Mouse (Mus musculus) telencephalon, adult 2 months (tissue): ENCODE data around the gene Gabrd.

Experiments used
- DNase-seq: peaks from one replicate; pipeline ENCODE4 v3.0.0-alpha.2; 2011; ENCODE audit warnings: low read depth, low spot score

Gabrd gene

DNA sequence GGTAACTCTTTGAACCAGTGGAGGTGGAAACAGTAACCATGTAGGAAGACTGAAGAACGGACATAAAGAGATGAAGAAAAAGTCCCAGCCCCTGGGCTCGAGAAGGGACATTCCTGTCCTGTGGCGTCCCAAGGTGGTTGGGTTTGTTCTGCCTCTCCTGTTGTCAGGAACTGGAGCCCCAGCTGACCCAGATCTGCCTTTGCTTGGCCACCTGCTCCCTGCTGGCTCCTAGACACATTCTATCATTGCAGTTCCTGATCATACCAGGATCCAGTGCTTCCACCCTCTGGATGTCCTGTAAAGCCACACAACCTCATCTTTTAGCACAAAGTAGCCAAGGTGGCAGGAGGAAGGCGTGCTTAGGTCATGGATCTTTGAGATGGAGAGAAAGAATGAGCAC lies 14.6 kb downstream of the Gabrd start:
- DNase-seq: no peak

DNA sequence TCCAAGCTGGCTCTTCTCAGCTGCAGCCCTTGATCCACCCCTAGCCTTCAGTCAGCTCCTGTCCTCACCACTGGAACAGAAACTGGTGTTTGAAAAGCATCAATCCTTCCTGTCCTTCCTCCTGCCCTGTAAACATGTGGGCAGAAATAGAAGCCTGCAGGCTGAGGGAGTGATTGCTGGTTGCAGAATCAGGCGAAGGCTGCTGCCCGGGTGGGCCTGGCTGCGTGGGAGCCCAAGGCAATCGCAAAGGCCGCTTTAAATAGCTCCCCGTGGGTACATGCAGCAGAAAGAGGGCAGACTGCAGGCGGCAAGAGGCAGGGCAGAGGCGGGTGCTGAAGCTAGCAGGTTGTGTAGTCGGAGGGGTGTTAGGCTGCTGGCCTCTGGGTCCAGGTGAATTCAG lies 15.2 kb downstream of the Gabrd start:
- DNase-seq: peak; percentile 87

DNA sequence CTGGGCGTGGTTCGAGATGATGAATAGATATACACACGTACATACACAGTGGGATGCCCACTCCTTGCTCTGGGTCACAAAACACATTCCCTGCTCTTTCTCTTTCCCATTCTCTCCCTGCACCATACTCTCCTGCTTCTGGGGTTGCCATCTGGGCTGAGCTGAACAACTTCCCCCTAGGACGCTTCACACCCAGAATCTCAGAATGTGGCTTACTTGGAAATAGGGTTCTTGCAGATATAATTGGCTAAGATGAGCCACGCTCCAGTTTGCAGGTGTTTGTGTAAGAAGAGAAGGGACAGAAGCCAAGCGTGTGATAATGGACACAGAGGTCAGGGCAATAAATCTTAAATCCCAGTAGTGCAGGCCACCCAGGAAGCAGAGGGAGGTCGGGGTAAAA lies 15.9 kb downstream of the Gabrd start:
- peak; percentile 50 for DNase-seq

DNA sequence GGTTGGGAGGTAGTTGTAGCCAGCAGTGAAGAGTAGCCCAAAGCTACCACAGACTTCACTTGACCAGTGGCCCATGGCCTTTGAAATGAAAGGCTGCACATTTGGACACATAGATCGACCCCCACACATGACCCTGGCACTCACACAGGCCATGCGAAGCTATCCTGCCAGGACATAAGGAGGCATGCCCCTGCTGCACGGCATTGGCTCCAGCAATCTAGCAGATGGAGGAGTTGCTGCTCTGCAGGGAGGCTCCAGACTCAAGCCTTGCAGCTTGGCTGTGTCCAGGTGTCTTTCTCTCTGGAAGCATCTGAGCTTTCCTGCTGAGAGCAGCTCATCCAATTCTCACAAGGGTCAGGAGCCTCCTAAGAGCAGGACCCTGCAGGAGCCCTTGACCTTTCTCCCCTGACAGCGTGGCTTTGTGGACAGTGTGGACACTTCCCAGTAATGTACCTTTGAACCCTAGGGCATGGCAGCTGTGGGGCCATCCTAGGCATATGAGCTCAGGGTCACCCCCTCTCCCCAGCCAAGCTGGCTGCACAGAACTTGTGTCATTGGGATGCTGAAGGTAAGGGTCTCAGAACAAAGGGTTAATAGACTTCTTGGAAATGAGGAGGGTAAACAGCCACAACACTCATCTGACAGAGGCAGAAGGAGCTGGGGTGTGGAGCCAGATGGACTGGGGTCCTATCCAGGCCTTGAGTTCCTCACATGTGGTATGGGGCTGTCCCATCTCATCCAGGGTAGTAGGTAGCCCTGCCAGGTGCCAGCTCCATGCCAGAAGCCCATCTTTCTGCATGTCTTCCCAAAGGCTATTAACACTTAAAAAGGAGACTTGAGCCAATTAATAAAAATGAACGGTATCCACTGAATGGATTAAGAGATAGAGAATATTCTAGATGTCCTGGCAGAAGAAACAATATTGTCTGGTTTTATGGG lies 25.8 kb downstream of the Gabrd start:
- DNase-seq: no peak

DNA sequence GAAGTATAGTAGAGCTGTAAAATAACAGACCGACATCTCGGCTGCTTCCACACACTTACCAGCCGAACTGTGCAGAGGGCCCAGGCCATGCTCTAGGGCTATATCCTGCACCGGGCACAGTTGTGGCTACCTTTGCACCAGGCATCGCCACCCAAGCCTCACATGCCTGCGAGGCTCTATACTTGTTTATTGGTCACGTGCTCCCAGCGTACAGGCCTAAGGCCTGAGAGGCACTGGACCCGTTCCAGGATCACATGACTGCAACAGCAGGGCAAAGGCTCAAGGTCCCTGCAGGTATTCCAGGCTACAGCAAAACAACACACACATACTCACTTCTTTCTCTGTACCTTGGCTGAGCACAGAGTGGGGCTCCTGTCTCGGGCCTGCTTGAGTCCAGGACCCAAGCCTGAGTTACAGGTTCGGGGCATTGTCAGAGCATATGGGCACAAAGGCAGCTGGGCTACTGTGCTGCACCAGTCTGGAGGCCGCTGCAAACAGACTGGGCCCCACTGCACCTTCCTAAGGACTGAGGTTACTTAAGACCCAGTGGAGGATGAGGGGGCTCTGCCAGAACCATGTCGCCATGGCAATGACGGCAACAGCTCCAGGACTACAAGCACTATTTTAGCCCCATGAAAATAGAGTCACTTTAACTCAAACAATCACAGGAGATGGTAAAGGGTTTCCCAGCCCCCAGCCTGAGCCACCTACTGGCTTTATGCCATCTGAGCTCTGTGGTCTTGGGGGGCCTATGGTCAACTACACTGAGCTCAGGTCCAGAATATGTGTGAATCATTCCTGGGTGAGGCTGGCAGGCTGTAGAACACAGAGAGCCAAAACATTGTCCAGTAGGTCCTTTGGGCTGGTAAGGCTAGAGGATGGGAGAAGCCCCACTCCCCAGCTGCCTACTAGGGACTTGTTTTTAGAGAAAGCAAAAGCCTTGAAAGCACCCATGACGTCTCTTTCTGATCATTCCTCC lies 26.9 kb downstream of the Gabrd start:
- no peak for DNase-seq

DNA sequence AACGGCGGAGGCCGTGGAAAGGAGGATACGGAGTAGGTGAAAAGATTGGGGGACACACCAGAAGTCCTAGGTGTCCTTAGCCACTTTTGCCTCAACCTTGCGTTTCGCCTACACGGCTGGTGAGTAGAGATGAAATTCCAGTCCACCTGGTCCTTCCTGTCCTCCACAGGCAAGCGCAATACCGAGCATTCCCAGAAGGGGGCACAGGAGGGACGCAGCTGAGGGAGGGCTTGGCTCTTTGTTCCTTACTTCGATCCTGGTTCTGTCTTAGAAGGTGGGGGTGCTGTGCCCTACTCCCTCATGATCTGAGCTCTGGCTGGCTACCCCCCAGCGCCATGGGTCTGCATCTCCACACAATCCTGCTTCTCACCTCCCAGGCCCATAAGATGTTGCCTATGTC lies 29.2 kb downstream of the Gabrd start:
- DNase-seq: no peak

DNA sequence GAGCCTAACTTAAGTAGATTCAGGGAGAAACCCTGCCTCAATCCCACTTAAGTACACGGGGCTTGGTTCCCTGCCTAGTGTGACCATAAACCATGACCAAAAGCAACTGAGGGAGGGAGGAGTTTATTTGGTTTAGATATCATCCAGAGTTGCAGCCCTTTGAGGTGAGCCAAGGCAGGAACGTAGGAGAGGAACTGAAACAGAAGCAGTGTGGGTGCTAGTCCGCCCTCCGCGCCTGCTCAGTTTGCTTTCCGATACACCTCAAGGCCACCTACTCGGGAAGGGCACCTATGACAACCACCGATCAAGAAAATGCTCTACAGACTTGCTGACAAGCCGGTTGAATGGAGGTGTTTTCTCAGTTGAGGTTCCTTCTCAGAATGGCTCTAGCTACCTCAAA lies 30.2 kb downstream of the Gabrd start:
- no peak for DNase-seq

DNA sequence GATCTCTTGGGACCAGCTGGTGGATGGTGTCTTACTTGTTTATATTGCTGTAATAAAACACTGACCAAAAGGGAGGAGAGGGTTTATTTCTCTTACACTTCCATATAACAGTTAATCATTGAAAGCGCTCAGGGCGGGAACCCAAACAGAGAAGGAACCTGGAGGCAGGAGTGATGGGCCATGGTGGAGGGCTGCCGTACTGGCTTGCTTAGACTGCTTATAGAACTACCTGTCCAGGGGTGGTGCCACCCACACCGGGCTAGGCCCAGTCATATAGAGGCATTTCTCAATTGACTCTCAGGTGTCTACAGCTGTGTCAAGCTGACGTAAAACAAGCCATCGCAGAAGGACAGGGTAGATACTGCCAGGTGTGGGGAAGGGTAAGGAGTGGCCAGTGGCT lies 31.1 kb downstream of the Gabrd start:
- no peak for DNase-seq

DNA sequence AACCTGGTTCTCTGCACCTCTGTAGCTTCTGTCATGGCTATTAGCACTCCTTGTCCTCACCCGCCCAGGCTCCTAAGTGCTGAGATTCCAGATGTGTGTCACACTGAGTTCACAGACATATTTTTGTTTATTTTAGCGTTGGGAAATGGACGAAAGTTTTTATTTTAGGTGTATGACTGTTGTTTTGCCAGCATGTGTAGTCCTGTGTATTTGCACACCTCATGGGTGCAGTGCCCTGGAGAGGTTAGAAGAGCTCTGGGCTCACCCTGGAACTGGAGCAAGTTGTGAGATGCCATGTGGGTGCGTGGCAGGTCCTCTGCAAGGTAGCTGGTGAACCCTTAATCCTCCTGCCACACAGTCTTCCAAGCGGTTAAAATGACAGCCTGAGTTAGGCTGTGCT lies 35.5 kb downstream of the Gabrd start:
- DNase-seq: no peak

DNA sequence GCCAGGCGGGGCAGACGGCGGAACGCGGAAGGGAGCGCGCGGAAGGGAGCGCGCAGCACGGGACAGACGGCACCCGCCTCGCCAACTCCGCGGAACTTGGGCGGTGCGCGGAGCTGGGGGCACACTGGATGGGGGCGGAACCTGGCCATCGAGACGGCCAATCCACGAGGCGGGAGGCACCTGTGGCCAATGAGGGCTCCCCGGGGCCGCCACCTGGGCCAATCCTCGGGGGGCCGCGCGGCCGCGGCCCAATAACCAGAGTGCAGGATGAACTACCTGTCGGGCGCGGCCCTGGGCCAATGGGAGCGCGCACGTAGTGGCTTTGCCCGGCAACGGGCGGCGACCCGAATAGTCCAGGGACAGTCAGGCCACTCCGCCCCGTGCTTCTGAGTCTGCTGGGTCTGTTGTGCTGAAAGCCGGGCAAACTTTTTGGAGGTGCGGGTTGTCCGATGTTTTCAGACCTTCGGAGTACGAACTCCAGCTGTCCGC lies 36.6 kb downstream of the Gabrd start, which contains the start of gene Prkcz:
TSS of gene Prkcz (minus strand) at position 59 of the 489 bp plus-strand sequence.
- DNase-seq: no peak

DNA sequence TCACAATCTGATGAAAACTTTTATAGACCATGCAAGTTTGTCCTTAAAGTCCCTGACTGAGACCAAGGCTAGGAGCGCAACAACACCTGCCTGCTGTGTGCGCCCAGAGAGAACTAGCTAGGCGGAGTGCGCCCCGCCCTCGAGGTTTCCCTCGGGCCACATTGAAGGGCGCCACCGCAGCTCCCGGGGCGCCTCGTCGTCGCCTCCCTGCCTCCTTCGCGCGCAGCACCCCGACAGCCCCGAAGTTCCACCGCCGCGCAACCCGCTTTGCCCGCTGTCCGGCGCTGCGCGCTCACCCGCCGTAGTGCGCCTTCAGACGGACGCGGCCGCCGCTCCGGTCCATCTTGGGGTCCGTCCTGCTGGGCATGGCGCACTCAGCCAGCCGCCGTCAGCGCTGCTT lies 37.1 kb downstream of the Gabrd start:
- DNase-seq: no peak

DNA sequence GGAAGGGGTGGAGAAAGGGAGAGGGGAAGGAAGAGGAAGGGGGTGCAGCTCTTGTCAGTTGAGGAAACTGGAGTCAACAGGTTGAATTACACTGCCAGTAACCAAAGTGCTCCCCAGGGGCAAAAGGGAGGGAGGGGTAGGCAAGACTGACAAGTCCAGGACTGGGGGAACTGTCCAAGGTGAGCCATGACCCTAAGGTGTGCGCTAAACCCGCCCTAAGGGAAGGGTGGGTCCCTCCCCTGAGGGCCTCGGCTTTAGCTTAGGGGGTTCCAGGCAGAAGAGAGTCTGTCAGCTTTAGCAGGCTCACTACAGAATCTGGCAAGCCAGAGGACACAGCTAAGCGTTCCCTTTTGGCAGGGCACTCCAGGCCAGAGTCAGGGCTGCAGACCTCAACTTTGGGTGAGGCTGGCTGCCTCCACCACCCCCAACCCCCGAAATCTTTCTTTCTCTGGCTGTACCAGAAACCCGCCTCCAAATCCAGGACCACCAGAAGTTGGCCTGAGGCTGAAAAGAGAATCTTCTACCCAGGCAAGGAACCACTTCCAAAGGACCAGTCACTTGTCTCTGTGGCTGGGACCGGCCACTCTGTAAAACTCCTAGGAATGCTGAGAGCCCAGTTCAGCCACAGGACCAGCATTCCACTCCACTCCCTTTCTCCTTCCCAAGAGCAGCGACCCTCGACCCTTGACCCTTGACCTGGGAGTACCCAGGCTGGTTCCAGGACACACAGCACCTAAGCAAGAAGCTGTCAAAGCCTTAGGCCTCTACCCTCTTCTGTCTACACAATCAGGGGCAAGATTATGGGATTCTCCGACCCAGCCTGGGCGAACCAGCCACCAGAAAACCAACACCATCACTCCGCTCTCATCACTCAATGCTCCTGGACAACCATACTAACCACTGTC lies 38.1 kb downstream of the Gabrd start:
- DNase-seq: no peak

DNA sequence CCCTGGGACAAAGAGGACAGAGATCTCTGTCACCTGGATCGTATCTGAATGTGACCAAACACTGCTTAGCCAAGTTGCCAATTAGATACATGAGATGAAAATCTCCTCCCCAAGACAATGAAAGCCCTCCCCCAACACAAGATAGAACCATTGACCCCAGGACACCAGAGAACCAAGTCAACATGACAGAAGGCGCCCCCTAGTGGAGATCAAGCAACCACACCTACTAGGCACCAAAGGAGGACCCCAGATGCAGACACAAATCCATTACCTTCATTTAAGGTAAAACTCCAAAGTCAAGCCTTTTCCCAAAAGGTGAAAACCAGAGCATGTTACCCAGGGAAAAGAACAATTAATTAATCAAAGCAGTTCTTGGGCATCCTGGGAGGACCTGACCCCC lies 40.3 kb downstream of the Gabrd start:
- DNase-seq: no peak

DNA sequence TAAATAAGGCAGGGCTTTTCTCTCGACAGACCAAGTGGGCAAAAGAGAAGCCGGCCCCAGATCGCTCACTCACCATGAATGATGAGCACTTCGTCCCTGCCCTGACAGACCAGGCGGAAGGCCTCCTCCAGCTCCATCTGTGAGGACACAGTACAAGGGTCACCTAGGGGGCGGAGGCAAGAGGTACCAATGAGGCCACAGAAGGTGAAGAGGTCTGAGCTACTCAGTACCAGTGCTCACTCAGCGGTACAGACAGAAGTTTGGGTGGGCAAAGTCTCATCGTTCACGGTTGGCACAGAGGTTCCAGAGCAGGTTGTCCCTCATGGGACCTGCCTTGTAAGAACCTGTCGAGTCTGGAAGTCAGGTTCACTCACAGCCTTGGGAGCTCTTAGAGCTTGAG lies 41.6 kb downstream of the Gabrd start:
- DNase-seq: no peak

DNA sequence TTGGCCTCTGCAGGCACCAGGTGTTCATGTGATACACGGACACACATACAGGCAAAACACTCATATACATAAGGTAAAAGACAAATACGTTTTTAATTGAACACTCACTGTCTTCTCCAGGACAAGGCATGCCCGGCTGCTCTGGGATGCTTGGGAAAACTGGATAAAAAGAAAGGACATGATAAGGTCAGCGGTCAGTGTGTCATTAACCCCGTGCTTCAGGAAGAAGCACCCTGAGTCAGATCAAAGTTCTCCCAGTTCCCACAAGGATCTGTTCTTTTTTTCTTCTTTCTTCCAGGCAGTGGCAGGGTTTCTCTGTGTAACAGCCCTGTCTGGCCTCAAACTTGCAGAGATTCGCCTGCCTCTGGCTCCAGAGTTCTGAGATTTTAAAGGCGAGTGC lies 43.4 kb downstream of the Gabrd start:
- no peak for DNase-seq

DNA sequence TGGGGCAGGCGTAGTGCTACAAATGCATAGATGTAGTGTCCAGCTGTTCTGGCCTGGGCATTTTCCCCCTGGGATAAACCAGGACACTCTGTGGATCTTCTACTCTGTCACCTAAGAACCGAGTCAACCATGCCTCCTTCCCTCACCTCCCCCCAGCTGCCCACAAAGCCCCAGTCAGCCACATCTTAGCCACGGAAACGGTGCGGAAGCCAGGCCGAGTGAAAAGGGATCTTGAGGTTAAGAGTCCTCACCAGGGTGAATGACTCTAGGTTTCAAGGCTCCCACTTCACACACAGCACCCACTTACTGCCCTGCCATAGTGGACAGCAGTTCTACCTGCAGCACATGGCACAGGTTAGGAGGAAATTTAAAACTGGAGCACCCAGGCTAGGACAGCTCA lies 43.9 kb downstream of the Gabrd start:
- no peak for DNase-seq

DNA sequence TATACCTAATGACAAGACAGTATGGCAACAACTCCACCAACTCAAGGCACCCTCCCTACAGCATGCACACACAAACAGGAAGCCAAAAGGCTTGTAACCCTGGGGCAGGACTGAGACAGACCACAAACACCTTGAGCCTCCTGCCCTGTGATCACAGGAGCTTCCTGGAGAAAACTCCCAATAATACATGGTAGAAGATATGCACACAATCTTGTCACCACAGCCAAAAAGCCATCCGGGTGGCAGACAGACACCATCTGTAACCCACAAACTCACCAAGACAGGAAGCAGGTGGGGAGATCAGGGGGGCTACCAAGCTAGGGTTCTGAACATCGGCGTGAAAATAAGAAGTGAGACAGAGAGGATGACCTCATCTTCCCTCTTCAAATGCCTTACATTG lies 45.3 kb downstream of the Gabrd start:
- no peak for DNase-seq

DNA sequence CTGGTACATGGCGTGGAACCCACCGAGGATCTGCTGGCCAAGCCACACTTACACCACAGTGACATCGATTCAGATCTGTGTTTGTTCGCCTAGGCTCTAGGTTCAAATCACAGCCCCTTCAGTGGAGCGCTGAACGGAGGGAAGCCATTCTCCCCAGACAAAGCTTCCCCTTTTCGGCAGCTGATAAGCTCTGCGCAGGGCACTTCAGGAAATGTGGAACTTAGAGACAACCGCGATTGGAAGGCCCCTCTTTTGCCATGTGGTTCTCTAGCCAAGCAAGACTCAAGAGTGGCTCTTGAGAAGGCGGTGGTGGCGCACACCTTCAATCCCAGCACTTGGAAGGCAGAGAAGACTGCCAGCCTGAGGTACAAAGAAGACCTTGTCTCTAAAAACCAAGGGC lies 51.6 kb downstream of the Gabrd start:
- DNase-seq: no peak

DNA sequence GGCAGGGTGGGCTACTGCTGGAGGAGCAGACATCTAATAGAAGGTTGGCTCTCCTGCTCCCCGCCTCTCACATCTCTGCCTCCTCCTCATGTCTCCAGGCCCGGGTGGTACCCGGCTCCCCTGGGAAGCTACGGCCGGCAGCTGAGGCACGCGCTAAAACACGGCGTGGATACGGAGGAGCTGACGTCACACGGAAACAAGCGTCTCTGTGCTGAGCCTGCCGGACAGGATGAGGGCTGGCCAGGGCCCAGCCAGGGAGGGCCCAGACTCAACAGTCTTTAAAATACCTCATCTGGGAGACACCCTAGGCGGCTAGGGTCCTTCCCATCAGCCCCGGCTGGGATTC lies 52.3 kb downstream of the Gabrd start:
- DNase-seq: peak; percentile 83

DNA sequence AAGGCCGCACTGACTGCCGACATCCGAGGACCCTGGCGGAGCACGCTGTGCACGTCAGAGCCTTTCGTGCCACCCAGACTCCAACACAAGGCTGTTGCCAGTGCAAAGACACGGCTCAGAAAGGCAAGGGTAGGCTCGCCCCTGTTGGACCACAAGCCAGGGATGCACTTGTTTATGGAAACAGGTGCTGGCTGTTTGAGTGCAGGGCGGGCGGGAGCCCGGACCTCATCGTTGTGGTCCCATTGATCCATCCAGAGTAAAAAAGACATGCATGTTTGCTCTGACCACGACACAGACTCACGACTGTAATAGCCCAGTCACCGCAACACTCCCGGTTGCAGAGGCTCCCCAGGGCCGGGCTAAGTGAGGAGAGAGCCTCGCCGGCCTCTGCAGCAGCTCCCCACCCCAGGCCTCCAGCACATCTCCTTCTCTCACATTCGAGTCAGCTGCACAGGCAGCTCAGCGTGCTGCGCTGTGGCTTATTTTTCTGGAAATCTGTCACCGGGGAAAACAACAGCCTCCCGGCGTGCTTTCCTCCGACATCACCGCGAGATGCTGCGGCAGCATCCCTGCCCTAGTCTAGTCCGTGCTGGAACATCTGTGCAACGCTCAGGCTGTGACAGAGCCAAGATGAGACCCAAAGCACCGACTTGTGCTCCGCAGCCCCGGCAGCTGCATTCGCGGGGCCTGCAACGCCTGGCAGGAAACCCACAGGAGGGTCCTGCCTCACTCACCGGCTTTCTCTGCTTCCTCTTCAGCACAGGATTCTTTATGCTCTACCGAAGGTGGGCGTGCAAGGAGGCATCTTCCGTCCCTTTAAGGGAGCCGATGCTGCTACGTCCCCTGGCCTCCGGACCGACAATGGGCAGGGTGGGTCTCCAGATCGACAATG lies 53.0 kb downstream of the Gabrd start:
- no peak for DNase-seq

DNA sequence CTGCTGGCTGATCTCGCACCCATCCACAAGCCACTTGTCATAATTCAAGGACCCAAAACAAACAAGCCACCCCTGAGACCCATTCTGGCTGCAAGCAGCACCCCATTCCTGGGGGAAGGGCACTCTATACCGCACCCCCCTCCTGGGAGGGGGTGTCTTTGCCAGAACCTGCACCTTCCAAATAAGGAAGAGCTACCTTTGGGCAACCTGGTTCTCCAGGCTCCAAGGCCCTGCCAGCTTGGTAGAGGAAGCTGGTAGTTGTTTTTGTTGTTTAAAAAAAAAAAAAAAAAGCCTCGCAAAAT lies 53.7 kb downstream of the Gabrd start:
- no peak for DNase-seq
